Mouse (Mus musculus) monocyte, adult 2 months (primary cell): ENCODE data around the gene Rnf227.
A peak's percentile ranks its signal among the peaks of the same experiment; 100 is the strongest.

Experiments
- DNase-seq, 2 experiments: peaks; one replicate each; pipeline ENCODE4 v3.0.0; 2022; ENCODE audit warnings: low spot score in 2 of 2, low read depth in 1 of 2

The Rnf227 gene

GRCm38 (mm10) chr11:69331152-69331551, 9.1 kb upstream of the Rnf227 start:
- DNase-seq = no peak

GRCm38 (mm10) chr11:69331929-69332405, 8.3 kb upstream of the Rnf227 start:
- peak in 1 of 2 experiments; percentile 27 for DNase-seq

- no peak for DNase-seq
Measured at GRCm38 (mm10) chr11:69332713-69333253, 7.5 kb upstream of the Rnf227 start.

GRCm38 (mm10) chr11:69333922-69334321, 6.3 kb upstream of the Rnf227 start:
- no peak for DNase-seq

GRCm38 (mm10) chr11:69334796-69335195, 5.5 kb upstream of the Rnf227 start:
- no peak for DNase-seq

GRCm38 (mm10) chr11:69346441-69346840, 6.2 kb downstream of the Rnf227 start:
- DNase-seq = no peak

GRCm38 (mm10) chr11:69356544-69356943, 16.3 kb downstream of the Rnf227 start:
- no peak for DNase-seq

- DNase-seq = no peak
Measured at GRCm38 (mm10) chr11:69357690-69358089, 17.4 kb downstream of the Rnf227 start.

GRCm38 (mm10) chr11:69362021-69362420, 21.8 kb downstream of the Rnf227 start:
- DNase-seq = no peak

GRCm38 (mm10) chr11:69362479-69362878, 22.2 kb downstream of the Rnf227 start:
- DNase-seq = no peak

- DNase-seq = no peak
Measured at GRCm38 (mm10) chr11:69364376-69364775, 24.1 kb downstream of the Rnf227 start.

- peak in 1 of 2 experiments; percentile 23 for DNase-seq
Measured at GRCm38 (mm10) chr11:69364910-69365309, 24.6 kb downstream of the Rnf227 start.

- no peak for DNase-seq
Measured at GRCm38 (mm10) chr11:69365722-69366121, 25.5 kb downstream of the Rnf227 start.

GRCm38 (mm10) chr11:69366157-69366854, 26.0 kb downstream of the Rnf227 start:
- peak; percentile 52 to 72 for DNase-seq

GRCm38 (mm10) chr11:69366855-69367615, 26.8 kb downstream of the Rnf227 start:
- no peak for DNase-seq

- DNase-seq = peak in 1 of 2 experiments; percentile 6
Measured at GRCm38 (mm10) chr11:69367616-69368355, 27.5 kb downstream of the Rnf227 start.

- peak in 1 of 2 experiments; percentile 4 for DNase-seq
Measured at GRCm38 (mm10) chr11:69368356-69369214, 28.3 kb downstream of the Rnf227 start.

GRCm38 (mm10) chr11:69369215-69369989, 29.1 kb downstream of the Rnf227 start, which contains the start of gene Chd3:
TSS of gene Chd3 (minus strand) at chr11:69369406.
- DNase-seq = no peak

- DNase-seq = no peak
Measured at GRCm38 (mm10) chr11:69369990-69370816, 29.9 kb downstream of the Rnf227 start.
